Mouse (Mus musculus): ENCODE data around the gene Slc30a6. TPM values are rescaled to one million over a fixed set of nuclear protein-coding genes. Genes with fewer than 3 reads are reported as not detected.

Gene Slc30a6
- polyA plus RNA-seq, 1 experiment, result 23.0 TPM

- peaks cover 2% of the 10 kb centered on the region; the same call in 1 of the 2 replicates for H3K4me1 ChIP-seq (ENCODE audit: control insufficient read depth, insufficient read depth, low read length)
- TF ChIP-seq CTCF (IDR thresholded peaks at IDR 0.05; ENCODE audit: borderline replicate concordance, insufficient read depth, low read depth, low read length), result no peak
- TF ChIP-seq POLR2A (IDR thresholded peaks at IDR 0.05; ENCODE audit: borderline replicate concordance, insufficient read depth, low read length), result no peak
- no peak for DNase-seq
- H3K27me3 ChIP-seq (ENCODE audit: control insufficient read depth, insufficient read depth, low read length), result no peaks in the 10 kb centered on the region
- 67% methylated on average over 2 of the region's 2 CpGs for WGBS
- no peak overlapping the region for H3K4me3 ChIP-seq (replicated peaks; ENCODE audit: insufficient read depth, low read depth, low read length)
- H3K27ac ChIP-seq (ENCODE audit: insufficient read depth, low read length), result no peak overlapping the region
Measured at GRCm38 (mm10) chr17:74397173-74397572, 1.8 kb downstream of the Slc30a6 start.

- Histone ChIP-seq H3K27me3 (ENCODE audit: control insufficient read depth, insufficient read depth, low read length) (no peaks in the 10 kb centered on the region), H3K27ac (ENCODE audit: insufficient read depth, low read length) (no peak overlapping the region), H3K4me3 (replicated peaks; ENCODE audit: insufficient read depth, low read depth, low read length) (no peak overlapping the region), H3K4me1 (ENCODE audit: control insufficient read depth, insufficient read depth, low read length) (no peaks in the 10 kb centered on the region; the same call in 1 of the 2 replicates)
- DNase-seq, result no peak
- TF ChIP-seq POLR2A (IDR thresholded peaks at IDR 0.05; ENCODE audit: borderline replicate concordance, insufficient read depth, low read length) (no peak), CTCF (IDR thresholded peaks at IDR 0.05; ENCODE audit: borderline replicate concordance, insufficient read depth, low read depth, low read length) (no peak)
- WGBS, result 95% methylated on average over 12 of the region's 12 CpGs
Measured at GRCm38 (mm10) chr17:74402486-74403222, 7.2 kb downstream of the Slc30a6 start.

GRCm38 (mm10) chr17:74406487-74406886 lies 11.1 kb downstream of the Slc30a6 start:
- Histone ChIP-seq H3K4me1 (ENCODE audit: control insufficient read depth, insufficient read depth, low read length) (no peaks in the 10 kb centered on the region; the same call in 1 of the 2 replicates), H3K27ac (ENCODE audit: insufficient read depth, low read length) (no peak overlapping the region), H3K4me3 (replicated peaks; ENCODE audit: insufficient read depth, low read depth, low read length) (no peak overlapping the region), H3K27me3 (ENCODE audit: control insufficient read depth, insufficient read depth, low read length) (no peaks in the 10 kb centered on the region)
- WGBS, result 87% methylated on average over 8 of the region's 8 CpGs
- no peak for DNase-seq
- TF ChIP-seq POLR2A (IDR thresholded peaks at IDR 0.05; ENCODE audit: borderline replicate concordance, insufficient read depth, low read length), result no peak
- TF ChIP-seq CTCF (IDR thresholded peaks at IDR 0.05; ENCODE audit: borderline replicate concordance, insufficient read depth, low read depth, low read length), result no peak

GRCm38 (mm10) chr17:74409722-74410121 lies 14.3 kb downstream of the Slc30a6 start:
- H3K27ac ChIP-seq (ENCODE audit: insufficient read depth, low read length), result no peak overlapping the region
- TF ChIP-seq CTCF (IDR thresholded peaks at IDR 0.05; ENCODE audit: borderline replicate concordance, insufficient read depth, low read depth, low read length) (no peak), POLR2A (IDR thresholded peaks at IDR 0.05; ENCODE audit: borderline replicate concordance, insufficient read depth, low read length) (no peak)
- H3K4me3 ChIP-seq (replicated peaks; ENCODE audit: insufficient read depth, low read depth, low read length), result no peak overlapping the region
- WGBS, result 69% methylated on average over 4 of the region's 4 CpGs
- DNase-seq, result no peak
- no peaks in the 10 kb centered on the region for H3K4me1 ChIP-seq (ENCODE audit: control insufficient read depth, insufficient read depth, low read length)
- no peaks in the 10 kb centered on the region for H3K27me3 ChIP-seq (ENCODE audit: control insufficient read depth, insufficient read depth, low read length)

GRCm38 (mm10) chr17:74413324-74413723 lies 17.9 kb downstream of the Slc30a6 start:
- H3K4me3 ChIP-seq (replicated peaks; ENCODE audit: insufficient read depth, low read depth, low read length), result no peak overlapping the region
- no peak for DNase-seq
- WGBS, result 85% methylated on average over 8 of the region's 8 CpGs
- no peak overlapping the region for H3K27ac ChIP-seq (ENCODE audit: insufficient read depth, low read length)
- no peaks in the 10 kb centered on the region for H3K27me3 ChIP-seq (ENCODE audit: control insufficient read depth, insufficient read depth, low read length)
- H3K4me1 ChIP-seq (ENCODE audit: control insufficient read depth, insufficient read depth, low read length), result no peaks in the 10 kb centered on the region
- no peak for TF ChIP-seq POLR2A (IDR thresholded peaks at IDR 0.05; ENCODE audit: borderline replicate concordance, insufficient read depth, low read length)
- TF ChIP-seq CTCF (IDR thresholded peaks at IDR 0.05; ENCODE audit: borderline replicate concordance, insufficient read depth, low read depth, low read length), result no peak

GRCm38 (mm10) chr17:74414671-74415070 lies 19.3 kb downstream of the Slc30a6 start:
- Histone ChIP-seq H3K27me3 (ENCODE audit: control insufficient read depth, insufficient read depth, low read length) (no peaks in the 10 kb centered on the region), H3K4me1 (ENCODE audit: control insufficient read depth, insufficient read depth, low read length) (no peaks in the 10 kb centered on the region), H3K27ac (ENCODE audit: insufficient read depth, low read length) (no peak overlapping the region), H3K4me3 (replicated peaks; ENCODE audit: insufficient read depth, low read depth, low read length) (no peak overlapping the region)
- no peak for DNase-seq
- TF ChIP-seq CTCF (IDR thresholded peaks at IDR 0.05; ENCODE audit: borderline replicate concordance, insufficient read depth, low read depth, low read length) (no peak), POLR2A (IDR thresholded peaks at IDR 0.05; ENCODE audit: borderline replicate concordance, insufficient read depth, low read length) (no peak)
- 13% methylated on average over 1 of the region's 1 CpGs for WGBS

GRCm38 (mm10) chr17:74416841-74417360 lies 21.5 kb downstream of the Slc30a6 start:
- no peaks in the 10 kb centered on the region for H3K4me1 ChIP-seq (ENCODE audit: control insufficient read depth, insufficient read depth, low read length)
- no peaks in the 10 kb centered on the region for H3K27me3 ChIP-seq (ENCODE audit: control insufficient read depth, insufficient read depth, low read length)
- DNase-seq, result no peak
- TF ChIP-seq POLR2A (IDR thresholded peaks at IDR 0.05; ENCODE audit: borderline replicate concordance, insufficient read depth, low read length) (no peak), CTCF (IDR thresholded peaks at IDR 0.05; ENCODE audit: borderline replicate concordance, insufficient read depth, low read depth, low read length) (no peak)
- no peak overlapping the region for H3K4me3 ChIP-seq (replicated peaks; ENCODE audit: insufficient read depth, low read depth, low read length)
- H3K27ac ChIP-seq (ENCODE audit: insufficient read depth, low read length), result no peak overlapping the region
- 84% methylated on average over 8 of the region's 8 CpGs for WGBS

- DNase-seq, result no peak
- no peak overlapping the region for H3K4me3 ChIP-seq (replicated peaks; ENCODE audit: insufficient read depth, low read depth, low read length)
- 40% methylated on average over 4 of the region's 4 CpGs for WGBS
- no peak overlapping the region for H3K27ac ChIP-seq (ENCODE audit: insufficient read depth, low read length)
- H3K27me3 ChIP-seq (ENCODE audit: control insufficient read depth, insufficient read depth, low read length), result no peaks in the 10 kb centered on the region
- H3K4me1 ChIP-seq (ENCODE audit: control insufficient read depth, insufficient read depth, low read length), result no peaks in the 10 kb centered on the region
- TF ChIP-seq CTCF (IDR thresholded peaks at IDR 0.05; ENCODE audit: borderline replicate concordance, insufficient read depth, low read depth, low read length), result no peak
- TF ChIP-seq POLR2A (IDR thresholded peaks at IDR 0.05; ENCODE audit: borderline replicate concordance, insufficient read depth, low read length), result no peak
Measured at GRCm38 (mm10) chr17:74418171-74418570, 22.8 kb downstream of the Slc30a6 start.
